Mouse (Mus musculus) lung, adult 2 months (tissue): ENCODE measurements around the gene Myod1. TPM values are rescaled to one million over a fixed set of nuclear protein-coding genes. Genes with fewer than 3 reads are reported as not detected.

Source experiments
- DNase-seq: peaks from one replicate; pipeline ENCODE4 v3.0.0; 2022
- H3K4me1 ChIP-seq: fragments of 200-500 bp; 2 replicates; pipeline ENCODE4 v1.6.1; 2011; ENCODE audit warnings: low read length; ENCODE audit not compliant: control insufficient read depth, insufficient read depth
- H3K4me3 ChIP-seq: fragments of 200-500 bp; replicated peaks from 2 replicates; pipeline ENCODE3; 2011; ENCODE audit warnings: low read depth, mild to moderate bottlenecking, control low read depth, low read length; ENCODE audit errors: extremely low read depth
- CTCF ChIP-seq: fragments of 200-500 bp; IDR thresholded peaks from 2 replicates; pipeline ENCODE4 v1.5.1; 2011; ENCODE audit warnings: mild to moderate bottlenecking, low read length, control low read depth; ENCODE audit not compliant: insufficient read depth
- POLR2A ChIP-seq: fragments of 200-500 bp; IDR thresholded peaks from 2 replicates; pipeline ENCODE4 v1.6.1; 2011; ENCODE audit warnings: low read depth, mild to moderate bottlenecking, control low read depth, low read length, borderline replicate concordance; ENCODE audit errors: extremely low read depth
- WGBS: fragments of 180-500 bp; shearing (Covaris S2); methylation state at CpG from one replicate; pipeline ENCODE4 v1.1.7; 2018; 5-methylcytosine and 5-hydroxymethylcytosine counted together
- polyA plus RNA-seq: library from polyadenylated mRNA; depleted of rRNA; stranded (reverse); fragments of >200 nt; gene quantifications from 2 replicates; pipeline ENCODE4 v1.2.3, GENCODE M21; 2012; rRNA removed

Gene Myod1
- polyA plus RNA-seq, result 1.1 TPM in 1 of 2 replicates, not detected in the other

DNA sequence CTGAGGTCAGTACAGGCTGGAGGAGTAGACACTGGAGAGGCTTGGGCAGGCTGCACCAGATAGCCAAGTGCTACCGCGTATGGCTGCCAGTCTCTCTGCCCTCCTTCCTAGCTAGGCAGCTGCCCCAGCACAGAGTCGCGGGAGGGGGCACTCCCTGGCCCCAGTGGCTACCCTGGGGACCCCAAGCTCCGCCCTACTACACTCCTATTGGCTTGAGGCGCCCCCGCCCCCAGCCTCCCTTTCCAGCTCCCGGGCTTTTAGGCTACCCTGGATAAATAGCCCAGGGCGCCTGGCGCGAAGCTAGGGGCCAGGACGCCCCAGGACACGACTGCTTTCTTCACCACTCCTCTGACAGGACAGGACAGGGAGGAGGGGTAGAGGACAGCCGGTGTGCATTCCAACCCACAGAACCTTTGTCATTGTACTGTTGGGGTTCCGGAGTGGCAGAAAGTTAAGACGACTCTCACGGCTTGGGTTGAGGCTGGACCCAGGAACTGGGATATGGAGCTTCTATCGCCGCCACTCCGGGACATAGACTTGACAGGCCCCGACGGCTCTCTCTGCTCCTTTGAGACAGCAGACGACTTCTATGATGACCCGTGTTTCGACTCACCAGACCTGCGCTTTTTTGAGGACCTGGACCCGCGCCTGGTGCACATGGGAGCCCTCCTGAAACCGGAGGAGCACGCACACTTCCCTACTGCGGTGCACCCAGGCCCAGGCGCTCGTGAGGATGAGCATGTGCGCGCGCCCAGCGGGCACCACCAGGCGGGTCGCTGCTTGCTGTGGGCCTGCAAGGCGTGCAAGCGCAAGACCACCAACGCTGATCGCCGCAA is at the start of gene Myod1:
Gene Myod1, plus strand, starts transcription at position 303 of the 836 bp plus-strand sequence.
- Histone ChIP-seq H3K4me1 (no peaks in the 10 kb centered on the region), H3K4me3 (no peak within 1 kb of the TSS)
- TF ChIP-seq POLR2A (no peak), CTCF (no peak)
- WGBS, result 7% methylated on average over 44 of the region's 44 CpGs
- DNase-seq, result no peak

DNA sequence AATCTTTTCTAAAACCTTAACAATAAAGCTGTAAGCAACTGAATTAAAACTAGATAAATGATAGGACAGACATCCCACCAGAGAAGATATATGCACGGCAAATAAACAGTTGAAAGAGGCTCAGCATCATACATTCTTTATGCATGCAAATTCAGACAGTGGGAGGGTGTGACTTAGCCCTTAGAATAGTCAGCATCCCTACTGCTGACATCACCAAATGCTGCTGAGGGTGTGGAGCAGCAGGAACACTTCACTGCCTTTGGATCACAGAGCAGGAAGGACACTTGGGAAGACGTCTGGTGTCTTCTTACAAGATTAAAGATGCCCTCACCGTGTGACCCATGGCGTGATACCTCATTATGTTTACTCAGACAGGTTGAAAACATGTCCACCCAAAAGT is 48.4 kb upstream of the Myod1 start:
- TF ChIP-seq POLR2A, result no peak
- TF ChIP-seq CTCF, result no peak
- DNase-seq, result no peak
- Histone ChIP-seq H3K4me1 (no peaks in the 10 kb centered on the region), H3K4me3 (no peak overlapping the region)
- 44% methylated on average over 4 of the region's 4 CpGs for WGBS

DNA sequence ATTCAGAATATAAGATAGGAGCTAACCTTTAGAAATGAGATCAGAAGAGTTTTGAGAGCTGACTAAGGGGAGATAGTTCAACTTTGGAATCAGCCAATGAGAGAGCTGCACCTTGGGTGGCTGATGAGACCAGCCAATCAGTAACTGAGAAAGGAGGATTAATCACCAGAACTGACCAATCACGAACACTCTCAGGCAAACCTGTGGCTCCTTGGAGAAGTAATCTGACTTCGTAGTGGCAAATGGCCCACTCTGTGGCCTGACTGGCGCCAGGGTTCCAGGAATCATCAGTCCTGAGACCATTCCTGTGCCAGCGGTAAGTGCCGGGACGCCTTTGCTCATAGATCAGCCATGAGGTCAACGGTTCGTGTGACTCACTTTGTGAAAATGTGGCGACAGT is 38.9 kb upstream of the Myod1 start:
- WGBS, result 89% methylated on average over 9 of the region's 9 CpGs

DNA sequence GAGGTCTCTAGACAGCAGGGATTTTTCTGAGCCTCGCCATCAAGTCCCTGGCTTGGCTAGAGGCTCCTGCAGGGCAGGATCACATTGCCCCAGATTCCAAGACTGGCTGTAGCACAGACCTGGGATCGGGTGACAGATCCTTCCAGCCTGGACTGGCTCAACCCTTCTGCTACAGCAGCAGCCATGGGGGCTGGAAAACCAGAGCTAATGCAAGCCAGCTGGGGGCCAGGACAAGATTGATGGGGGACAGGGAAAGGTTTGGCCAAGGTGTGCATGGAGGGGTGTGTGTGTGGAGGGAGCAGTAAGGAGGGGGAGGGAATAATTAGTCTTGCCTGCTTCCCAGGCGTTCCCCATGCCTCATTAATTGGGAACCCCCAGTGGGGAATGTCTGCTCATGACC is 36.5 kb upstream of the Myod1 start:
- H3K4me1 ChIP-seq, result no peaks in the 10 kb centered on the region
- DNase-seq, result no peak
- 29% methylated on average over 3 of the region's 3 CpGs for WGBS
- H3K4me3 ChIP-seq, result no peak overlapping the region
- no peak for TF ChIP-seq POLR2A
- TF ChIP-seq CTCF, result no peak

More for the DNA sequence above, 38.9 kb upstream of the Myod1 start:
- Histone ChIP-seq H3K4me3 (no peak overlapping the region), H3K4me1 (no peaks in the 10 kb centered on the region)
- TF ChIP-seq POLR2A (no peak), CTCF (no peak)
- DNase-seq, result no peak

DNA sequence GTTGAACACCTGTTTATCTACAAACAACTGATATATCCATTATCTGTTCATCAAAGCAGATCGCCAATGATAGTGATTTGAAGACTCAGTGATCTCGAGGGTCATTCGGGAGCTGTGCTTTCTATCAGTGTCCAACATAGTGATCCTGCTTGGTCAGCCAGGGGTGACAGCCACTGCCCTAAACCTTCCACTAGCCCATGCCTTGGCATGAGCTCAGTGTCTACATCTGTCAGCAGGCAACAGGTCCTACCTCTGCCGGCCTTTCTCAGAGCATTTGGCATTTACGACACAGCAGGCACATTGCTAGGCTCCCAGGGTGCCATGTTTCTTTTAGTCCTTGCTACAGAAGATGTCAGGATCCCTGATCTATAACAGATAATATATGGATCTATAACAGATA is 36.0 kb upstream of the Myod1 start:
- TF ChIP-seq CTCF (no peak), POLR2A (no peak)
- 77% methylated on average over 5 of the region's 5 CpGs for WGBS
- DNase-seq, result no peak

DNA sequence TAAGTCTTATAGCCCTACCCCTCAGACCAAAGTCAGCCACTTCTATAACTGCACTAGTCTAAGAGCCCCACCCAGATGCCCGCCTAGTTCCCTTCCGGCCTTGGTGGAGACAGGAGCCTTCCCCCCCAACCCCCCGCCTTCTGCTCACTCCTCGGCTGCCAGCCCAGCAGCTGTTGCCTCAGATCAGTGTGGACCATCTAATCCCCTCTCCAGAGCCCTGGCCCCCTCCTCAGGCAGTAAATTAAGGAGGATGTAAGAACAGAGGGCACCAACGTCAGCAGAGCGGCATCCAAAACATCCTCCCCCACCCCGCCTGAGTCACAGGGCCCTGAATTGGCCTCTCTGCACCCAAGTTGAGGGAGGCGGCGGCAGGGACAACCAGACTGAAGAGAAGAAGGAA is 34.8 kb upstream of the Myod1 start:
- H3K4me3 ChIP-seq, result no peak overlapping the region
- no peaks in the 10 kb centered on the region for H3K4me1 ChIP-seq
- WGBS, result 84% methylated on average over 9 of the region's 9 CpGs
- no peak for TF ChIP-seq POLR2A
- TF ChIP-seq CTCF, result no peak
- no peak for DNase-seq

More for the DNA sequence above, 36.0 kb upstream of the Myod1 start:
- no peak overlapping the region for H3K4me3 ChIP-seq
- no peaks in the 10 kb centered on the region for H3K4me1 ChIP-seq

DNA sequence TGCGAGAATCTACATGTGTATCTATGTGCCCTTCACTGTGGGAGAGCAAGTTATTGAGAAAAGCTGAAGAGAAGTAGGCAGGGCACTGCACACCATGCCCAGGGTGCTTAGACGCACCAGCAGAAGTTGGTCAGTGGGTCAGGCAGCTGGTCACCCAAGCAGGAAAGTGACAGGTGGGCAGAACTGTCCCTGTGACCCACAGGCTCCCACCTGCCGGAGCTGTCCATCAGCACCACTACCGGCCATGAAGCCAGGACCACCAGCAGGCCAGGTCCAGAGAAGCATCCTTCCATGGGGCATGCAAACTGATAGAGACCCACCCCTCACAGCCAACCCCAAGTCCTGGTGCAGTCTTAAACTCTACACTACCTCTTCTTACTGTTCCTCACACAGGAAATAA is 28.6 kb upstream of the Myod1 start:
- 46% methylated on average over 4 of the region's 4 CpGs for WGBS
- DNase-seq, result no peak
- H3K4me3 ChIP-seq, result no peak overlapping the region
- no peaks in the 10 kb centered on the region for H3K4me1 ChIP-seq
- TF ChIP-seq POLR2A (no peak), CTCF (no peak)

DNA sequence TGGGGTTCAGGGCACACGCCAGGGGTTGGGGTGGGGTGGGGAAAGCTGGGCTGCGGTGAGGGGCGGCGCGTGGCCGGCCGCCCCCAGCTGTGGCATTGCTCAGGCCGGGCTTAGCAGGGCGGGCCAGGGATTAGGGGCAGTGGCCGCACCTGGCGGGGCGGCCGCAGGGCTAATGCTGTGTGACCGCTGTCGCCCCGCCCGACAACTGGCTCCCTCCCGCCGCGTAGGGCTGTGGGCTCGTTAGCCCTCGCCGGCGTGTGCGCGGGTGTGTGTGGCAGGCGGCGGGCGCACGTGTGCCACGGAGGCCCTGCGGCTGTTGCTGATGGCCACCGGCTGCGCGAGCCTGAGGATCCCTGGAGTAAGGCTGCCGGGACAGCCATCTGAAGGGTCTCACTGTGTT is 27.5 kb upstream of the Myod1 start:
- no peak for TF ChIP-seq POLR2A
- no peak for TF ChIP-seq CTCF
- no peaks in the 10 kb centered on the region for H3K4me1 ChIP-seq
- DNase-seq, result no peak
- WGBS, result 3% methylated on average over 36 of the region's 36 CpGs
- H3K4me3 ChIP-seq, result no peak overlapping the region

DNA sequence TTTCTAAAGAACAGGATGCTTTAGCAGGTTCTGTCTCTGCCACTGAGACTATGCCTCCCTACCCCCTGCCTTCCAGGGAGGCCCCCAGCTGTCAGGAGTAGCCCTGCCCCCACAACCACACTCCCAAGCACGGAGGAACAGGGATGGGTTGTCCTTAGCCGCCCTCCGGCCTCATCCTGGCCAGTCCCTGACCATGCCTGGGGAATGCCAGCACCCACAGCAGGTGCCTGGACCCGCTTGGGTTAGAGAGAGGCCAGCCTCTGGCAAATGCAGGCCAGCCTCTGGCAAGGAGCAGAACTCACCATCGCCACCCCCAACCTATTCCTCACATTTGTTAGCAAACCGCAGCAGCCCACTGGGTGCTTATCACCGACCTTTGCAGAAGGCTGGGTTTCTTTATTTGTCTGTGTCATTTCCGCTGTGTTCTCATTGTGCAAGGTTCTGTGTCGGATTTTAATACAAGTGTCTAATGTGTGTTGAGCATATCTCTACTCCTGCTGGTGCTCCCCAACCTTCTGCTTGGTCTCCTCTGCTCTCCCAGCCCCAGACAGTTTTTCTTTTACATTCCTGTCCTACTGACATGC is 26.1 kb upstream of the Myod1 start:
- 42% methylated on average over 9 of the region's 9 CpGs for WGBS
- no peak for TF ChIP-seq CTCF
- TF ChIP-seq POLR2A, result no peak

DNA sequence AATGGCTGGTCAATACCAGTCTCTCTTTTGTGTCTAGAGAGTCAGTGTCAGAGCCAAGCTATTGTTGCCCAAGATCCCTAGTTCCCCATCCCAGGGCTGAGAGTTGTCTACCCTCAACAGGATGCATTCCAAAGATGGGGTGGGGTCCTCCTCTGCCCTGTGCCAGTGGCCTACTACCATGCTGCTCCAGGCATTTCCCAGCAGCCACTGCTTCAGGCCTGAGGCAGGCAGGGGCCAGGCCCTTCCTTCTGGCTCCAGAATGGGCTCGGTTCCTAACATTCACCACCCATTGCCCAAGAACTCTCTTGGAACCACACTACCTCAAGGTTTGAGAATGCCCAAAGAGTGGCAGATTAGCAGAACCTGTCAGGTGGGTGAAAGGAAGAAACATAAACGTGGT is 23.5 kb upstream of the Myod1 start:
- Histone ChIP-seq H3K4me1 (no peaks in the 10 kb centered on the region), H3K4me3 (no peak overlapping the region)
- TF ChIP-seq CTCF (no peak), POLR2A (no peak)
- DNase-seq, result no peak
- WGBS, result 57% methylated on average over 2 of the region's 2 CpGs

More for the DNA sequence above, 26.1 kb upstream of the Myod1 start:
- H3K4me3 ChIP-seq, result no peak overlapping the region
- no peak for DNase-seq
- no peaks in the 10 kb centered on the region for H3K4me1 ChIP-seq
